Mouse (Mus musculus) brain, embryonic 18.5 days (tissue): ENCODE results near the gene Kcnj4.

ENCODE experiments used
- DNase-seq: peaks from one replicate; pipeline ENCODE4 v3.0.0-alpha.2; 2012; ENCODE audit warnings: low read depth, low spot score

Gene Kcnj4

DNA sequence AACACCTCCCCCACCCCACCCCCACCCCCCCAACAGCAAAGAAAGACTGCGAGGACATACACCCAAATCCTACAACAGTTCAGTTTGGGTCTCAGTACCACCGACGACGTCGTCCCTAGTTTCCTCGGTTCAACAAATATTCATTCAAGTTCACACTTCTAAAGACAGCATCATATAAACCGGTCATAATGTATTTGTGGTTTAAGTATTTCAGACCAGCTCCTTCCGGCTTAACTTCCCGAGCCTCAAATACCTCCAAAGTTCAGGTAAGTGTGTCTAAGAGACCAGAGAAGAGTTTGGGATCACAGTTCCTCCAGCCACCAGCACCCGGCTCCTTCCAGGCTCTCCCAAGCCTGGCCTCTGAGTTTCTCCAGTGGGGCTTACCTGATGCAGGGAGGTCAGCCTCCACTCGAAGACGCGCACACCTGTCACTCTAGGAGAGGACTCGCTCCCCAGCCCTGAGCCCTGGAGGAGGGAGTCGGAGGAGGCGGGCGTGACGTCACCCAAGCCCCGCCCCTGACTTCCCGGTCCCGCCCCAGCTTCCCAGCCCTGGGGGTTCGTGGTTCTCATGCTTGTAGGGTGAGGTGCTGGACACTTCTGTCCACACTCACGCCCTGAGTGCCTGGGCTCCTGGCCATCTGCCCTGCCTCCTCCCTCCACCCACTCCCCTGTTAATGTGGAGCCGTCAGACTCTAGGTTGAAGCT lies 49.8 kb downstream of the Kcnj4 start, which contains the start of gene Csnk1e:
Gene Csnk1e (minus strand): TSS at position 461 of the 705 bp plus-strand sequence.
- no peak for DNase-seq

- DNase-seq = no peak
Measured at GRCm38 (mm10) chr15:79453831-79454230, 51.2 kb downstream of the Kcnj4 start.

GRCm38 (mm10) chr15:79448041-79448440 lies 57.0 kb downstream of the Kcnj4 start:
- no peak for DNase-seq

DNA sequence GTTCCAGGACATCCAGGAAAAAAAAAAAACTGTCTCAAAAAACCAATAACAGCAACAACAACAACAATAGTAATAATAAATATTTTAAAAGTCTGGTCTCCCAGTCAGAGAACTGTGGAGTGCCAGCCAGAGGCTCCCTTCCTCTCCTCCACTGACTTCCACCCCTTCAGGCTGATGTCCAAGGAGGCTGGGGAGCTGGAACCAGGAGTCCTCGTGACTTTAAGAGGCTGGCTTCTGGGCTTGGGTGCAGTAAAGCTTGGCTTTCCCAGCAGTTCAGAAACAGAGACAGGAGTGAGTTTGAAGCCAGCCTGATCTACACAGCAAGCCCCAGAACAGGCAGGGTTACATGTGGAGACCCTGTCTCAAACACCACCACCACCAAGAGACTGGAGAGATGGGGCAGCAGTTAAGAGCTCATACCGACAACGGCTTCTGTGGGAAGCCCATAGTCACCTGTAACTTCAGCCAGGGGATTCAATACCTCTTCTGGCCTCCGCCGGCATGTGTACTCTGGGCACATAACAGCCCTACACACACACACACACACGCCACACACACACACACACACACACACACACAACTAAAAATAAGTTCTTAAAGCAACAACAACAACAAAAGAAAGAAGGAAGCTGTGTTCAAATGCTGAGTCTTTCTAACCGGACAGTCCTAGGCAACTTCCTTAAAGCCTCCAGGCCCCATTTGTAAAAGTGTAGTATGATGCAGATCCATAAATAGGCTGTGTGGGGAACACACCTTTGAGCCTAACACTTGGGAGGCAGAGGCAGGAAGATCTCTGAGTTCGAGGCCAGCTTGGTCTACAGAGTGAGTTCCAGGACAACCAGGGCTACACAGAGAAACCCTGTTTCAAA lies 59.0 kb downstream of the Kcnj4 start:
- DNase-seq = no peak

DNA sequence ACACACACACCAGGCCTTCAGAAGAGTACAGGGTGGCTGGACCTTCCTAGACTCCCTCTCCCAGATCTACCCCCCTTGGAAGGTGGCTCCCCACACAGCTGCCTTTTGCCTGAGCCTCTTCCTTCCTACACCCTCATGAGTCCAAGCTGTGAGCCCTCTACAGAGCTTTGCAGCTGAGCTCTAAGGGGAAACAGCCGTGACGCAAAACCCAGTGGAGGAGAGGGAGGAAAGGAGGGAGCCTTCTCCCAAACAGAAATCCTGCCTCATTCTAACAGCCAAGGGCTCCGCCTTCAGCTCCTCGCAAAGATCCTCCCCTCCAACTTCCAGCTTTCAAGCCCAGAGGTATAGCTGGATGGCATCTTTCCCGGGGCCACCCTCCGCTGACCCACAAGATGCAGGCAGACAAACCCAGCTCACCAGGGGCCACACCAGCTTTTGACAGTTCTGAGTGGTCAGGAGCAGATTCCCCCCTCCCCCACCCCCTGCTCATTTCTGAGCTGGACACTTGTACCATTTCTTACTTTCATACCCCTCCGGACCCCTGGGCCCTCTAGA lies 61.1 kb downstream of the Kcnj4 start:
- no peak for DNase-seq

DNA sequence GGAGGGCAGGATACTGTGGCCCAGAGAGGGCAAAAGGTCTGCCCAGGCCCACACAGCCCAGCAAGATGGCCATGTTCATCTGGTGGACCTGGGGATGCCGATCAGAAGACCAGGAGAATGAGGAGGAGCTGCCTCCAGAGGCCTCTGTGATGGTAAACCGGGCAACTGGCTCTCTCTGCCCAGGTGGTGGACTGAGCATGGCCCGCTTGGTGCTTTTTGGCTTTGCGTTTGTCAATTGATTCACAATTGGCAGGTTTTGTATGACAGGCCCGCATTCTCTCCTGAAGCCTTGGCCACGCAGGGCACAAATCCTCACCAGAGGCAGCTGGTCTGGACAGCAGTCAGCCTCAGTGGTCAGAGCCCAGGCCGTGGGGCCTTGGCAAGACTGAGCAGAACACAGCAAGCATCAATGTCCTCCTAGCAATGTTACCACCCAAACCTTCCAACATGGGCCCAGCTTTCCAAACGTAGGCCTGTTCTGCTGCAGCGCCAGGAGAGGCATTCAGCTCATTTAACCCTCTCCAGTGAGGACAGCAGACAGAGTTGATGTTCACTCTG lies 62.0 kb downstream of the Kcnj4 start:
- DNase-seq = no peak

DNA sequence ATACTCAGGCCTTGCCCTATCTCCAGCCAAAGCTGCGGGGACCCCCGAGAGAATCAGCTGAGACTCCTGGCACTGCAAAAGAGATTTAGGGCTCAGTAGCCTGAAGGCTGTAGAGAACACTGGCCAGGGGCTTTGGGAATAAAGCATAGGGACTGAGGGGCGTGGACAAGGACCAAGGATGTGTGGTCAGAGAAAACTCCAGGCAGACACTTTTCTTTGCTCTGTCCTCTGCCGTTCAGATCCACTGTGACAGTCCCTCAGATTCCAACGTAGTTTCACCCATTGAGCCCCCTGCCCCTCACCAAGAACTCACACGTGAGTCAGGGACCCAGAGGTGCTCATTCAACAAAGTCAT lies 62.8 kb downstream of the Kcnj4 start:
- DNase-seq = no peak

- peak; percentile 49 for DNase-seq
Measured at GRCm38 (mm10) chr15:79441331-79442256, 63.4 kb downstream of the Kcnj4 start.

- no peak for DNase-seq
Measured at GRCm38 (mm10) chr15:79440651-79441330, 64.2 kb downstream of the Kcnj4 start.

- no peak for DNase-seq
Measured at GRCm38 (mm10) chr15:79440223-79440622, 64.8 kb downstream of the Kcnj4 start.

- no peak for DNase-seq
Measured at GRCm38 (mm10) chr15:79439386-79439785, 65.7 kb downstream of the Kcnj4 start.

GRCm38 (mm10) chr15:79438816-79439215 lies 66.2 kb downstream of the Kcnj4 start:
- DNase-seq = no peak

- no peak for DNase-seq
Measured at GRCm38 (mm10) chr15:79438209-79438810, 66.7 kb downstream of the Kcnj4 start.

DNA sequence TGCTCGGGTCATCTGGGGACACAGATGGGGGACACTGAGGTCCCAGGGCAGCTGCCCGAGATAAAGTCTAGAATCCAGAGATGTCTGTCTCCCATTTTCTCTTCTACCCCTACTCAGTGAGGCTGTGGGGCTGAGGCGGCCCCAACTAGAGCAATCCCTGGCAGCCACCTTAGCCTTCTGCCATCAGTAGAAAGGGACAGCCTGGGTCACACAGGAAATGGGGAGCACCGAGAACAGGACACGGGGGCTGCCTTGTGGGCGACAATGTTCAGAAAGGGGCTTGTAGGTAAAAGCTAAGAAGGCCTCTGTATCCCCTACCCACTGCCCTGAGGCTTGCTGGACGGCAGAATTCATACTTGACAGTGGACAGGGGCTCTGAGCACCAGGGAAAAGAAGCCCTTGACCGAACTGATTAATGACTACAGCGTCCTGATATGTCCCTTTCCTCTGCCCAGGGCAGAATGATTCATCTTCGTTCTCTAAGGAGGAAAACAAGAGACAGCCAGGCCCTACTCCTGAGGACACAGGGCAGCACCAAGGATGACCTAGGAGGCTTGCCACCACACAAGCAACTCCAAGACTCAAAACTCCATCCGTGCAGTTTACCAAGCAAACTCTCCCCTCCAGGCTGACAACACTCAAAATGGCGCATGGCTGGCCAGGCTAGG lies 67.4 kb downstream of the Kcnj4 start:
- no peak for DNase-seq

DNA sequence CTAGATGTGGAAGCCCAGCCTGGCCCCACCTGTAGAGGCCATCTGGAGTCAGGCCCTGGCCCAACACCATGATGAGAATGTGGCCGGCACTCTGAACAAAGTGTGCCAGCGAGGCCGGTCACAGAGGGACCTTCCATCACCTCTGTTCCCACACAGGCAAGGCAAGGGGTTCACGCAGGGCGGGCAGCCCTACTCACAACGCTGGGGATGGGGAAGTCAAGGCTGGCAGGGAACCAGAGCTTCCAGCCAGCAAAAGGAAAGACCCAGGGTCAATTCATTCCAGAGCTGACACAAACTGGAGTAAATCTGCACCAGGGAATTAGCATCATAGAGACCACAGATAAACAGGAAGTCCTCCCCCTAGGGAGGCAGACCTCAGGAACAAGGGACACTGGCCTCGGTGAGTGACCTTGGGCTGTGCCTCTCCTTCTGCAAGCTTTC lies 68.5 kb downstream of the Kcnj4 start:
- no peak for DNase-seq

- no peak for DNase-seq
Measured at GRCm38 (mm10) chr15:79435191-79435671, 69.8 kb downstream of the Kcnj4 start.
